Mouse (Mus musculus): ENCODE results near the gene Ank3. TPM values are rescaled to one million over a fixed set of nuclear protein-coding genes. Genes with fewer than 3 reads are reported as not detected.
"Not testable (repeated sequence)": the region's sequence is repeated elsewhere in the genome, so short reads cannot be mapped to it uniquely, and the experiment has no call there.

Ank3 gene
- 2.1 and 9.3 TPM in 2 replicates for polyA plus RNA-seq (2011; ENCODE audit: insufficient read depth, insufficient read length, low replicate concordance, missing spikeins)

DNA sequence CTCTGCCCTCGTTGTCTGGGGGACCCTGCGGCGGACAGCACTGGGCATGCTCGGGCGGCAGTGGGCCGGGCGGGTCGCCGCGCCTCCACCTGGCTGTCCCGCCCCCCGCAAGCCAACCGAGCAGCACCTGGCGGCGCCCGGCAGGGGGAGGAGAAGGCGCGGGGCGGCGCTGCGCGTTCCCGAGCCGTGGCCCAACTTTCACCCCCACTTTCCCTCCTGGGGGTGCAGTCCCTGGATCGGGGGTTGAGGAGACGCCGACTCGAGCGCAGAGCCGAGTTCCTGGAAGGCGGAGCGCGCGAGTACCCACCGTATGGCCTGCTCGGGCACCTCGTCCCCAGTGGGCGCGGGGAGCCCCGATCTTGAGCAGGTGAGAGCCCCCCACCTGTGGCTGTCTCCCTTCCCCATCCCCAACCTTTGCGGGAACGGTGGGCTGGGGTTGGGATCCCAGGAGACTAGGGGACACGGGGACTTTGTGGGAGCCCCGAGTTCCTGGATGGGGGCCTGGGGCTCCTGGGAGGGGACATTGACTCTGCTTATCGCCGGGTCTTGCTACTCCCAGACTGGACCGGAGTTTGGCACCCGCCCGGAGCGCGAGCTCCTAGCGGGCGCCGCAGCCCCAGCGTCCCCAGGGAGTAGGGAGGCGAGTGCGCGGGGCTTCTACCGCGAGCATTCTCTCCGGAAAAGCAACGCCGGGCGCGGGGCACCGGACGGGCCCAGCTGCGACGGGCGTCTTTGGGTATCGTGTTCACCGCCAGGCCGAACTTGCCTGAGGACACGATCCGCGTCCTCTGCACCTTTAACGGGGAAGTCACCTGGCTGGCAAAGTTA, at the start of gene Ank3:
Ank3 (plus strand) TSS at position 11 of the 828 bp plus-strand sequence.
- TF ChIP-seq CTCF (IDR thresholded peaks at IDR 0.05; ENCODE audit: control insufficient read depth, insufficient read depth, low read length) = no peak
- no peak for TF ChIP-seq POLR2A (IDR thresholded peaks at IDR 0.05; ENCODE audit: borderline replicate concordance, control insufficient read depth, low read depth, low read length)
- no peak within 1 kb of the TSS for H3K4me3 ChIP-seq (replicated peaks; ENCODE audit: control insufficient read depth, low read depth, low read length)
- WGBS = under 1% methylated on average over 77 of the region's 77 CpGs
- no peak within 1 kb of the TSS for H3K27ac ChIP-seq (ENCODE audit: control insufficient read depth, insufficient read depth, low read depth, low read length, poor library complexity)
- no peaks in the 10 kb centered on the region for H3K4me1 ChIP-seq (ENCODE audit: control insufficient read depth, insufficient read depth, low read length)

DNA sequence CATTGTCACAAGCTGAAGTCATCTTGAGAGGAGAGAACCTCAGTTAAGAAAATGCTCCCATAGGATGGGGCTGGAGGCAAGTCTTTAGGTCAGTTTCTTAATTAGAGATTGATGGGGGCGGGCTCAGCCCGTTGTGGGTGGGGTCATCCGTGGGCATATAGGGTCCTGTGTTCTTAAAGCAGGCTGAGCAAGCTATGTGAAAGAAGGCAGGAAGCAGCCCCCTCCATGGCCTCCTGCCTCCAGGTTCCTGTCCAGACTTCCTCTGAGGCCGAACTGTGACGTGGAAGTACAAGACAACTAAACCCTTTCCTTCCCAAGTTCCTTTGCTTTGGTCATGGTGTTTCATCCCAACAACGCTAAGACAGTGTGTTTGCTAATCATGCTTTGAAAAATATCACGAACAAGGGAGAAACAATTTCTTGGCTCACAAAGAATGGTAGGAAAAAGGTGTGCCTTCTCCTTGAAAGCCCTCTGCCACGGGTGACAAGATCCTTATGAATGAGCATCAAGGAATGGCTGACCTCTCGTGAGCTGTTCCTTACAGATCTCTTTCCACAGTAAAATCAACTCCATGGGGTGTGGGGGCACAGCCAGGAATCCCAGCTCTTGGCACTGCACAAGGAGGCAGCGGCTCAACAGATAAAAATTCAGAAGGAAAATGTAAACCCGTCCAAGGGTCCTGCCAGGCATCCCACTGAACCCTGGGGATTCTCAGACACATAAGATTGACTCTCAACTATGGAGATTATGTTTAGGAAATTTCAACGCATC, 47.3 kb upstream of the Ank3 start:
- TF ChIP-seq CTCF (IDR thresholded peaks at IDR 0.05; ENCODE audit: control insufficient read depth, insufficient read depth, low read length) = no peak
- no peak for TF ChIP-seq POLR2A (IDR thresholded peaks at IDR 0.05; ENCODE audit: borderline replicate concordance, control insufficient read depth, low read depth, low read length)
- 4% methylated on average over 12 of the region's 12 CpGs for WGBS
- peak overlapping the region; percentile 86 for H3K4me3 ChIP-seq (replicated peaks; ENCODE audit: control insufficient read depth, low read depth, low read length)
- H3K4me1 ChIP-seq (ENCODE audit: control insufficient read depth, insufficient read depth, low read length) = no peaks in the 10 kb centered on the region; the same call in 1 of the 2 replicates
- no peak overlapping the region for H3K27ac ChIP-seq (ENCODE audit: control insufficient read depth, insufficient read depth, low read depth, low read length, poor library complexity)

DNA sequence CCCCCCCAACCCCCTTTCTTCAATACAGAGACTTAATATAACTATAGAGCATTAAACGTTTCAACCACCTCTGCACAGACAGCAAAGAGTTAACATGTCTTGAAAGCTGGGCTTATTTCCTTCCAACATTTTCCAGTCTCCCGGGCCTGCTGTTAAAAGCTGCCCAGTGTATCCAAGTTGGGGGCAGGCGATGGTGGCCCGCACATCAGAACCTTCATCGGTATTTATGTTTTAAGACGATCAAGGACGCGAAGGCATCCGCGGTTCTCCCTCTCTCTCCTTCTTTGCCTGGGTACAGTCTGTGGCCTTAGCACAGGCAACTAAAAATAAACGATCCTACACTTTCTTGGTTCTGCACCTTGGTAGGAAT, 46.7 kb upstream of the Ank3 start:
- TF ChIP-seq POLR2A (IDR thresholded peaks at IDR 0.05; ENCODE audit: borderline replicate concordance, control insufficient read depth, low read depth, low read length) = no peak
- TF ChIP-seq CTCF (IDR thresholded peaks at IDR 0.05; ENCODE audit: control insufficient read depth, insufficient read depth, low read length) = no peak
- 1% methylated on average over 11 of the region's 11 CpGs for WGBS
- Histone ChIP-seq H3K4me3 (replicated peaks; ENCODE audit: control insufficient read depth, low read depth, low read length) (peak overlapping the region; percentile 86), H3K4me1 (ENCODE audit: control insufficient read depth, insufficient read depth, low read length) (no peaks in the 10 kb centered on the region; the same call in 1 of the 2 replicates), H3K27ac (ENCODE audit: control insufficient read depth, insufficient read depth, low read depth, low read length, poor library complexity) (no peak overlapping the region)

DNA sequence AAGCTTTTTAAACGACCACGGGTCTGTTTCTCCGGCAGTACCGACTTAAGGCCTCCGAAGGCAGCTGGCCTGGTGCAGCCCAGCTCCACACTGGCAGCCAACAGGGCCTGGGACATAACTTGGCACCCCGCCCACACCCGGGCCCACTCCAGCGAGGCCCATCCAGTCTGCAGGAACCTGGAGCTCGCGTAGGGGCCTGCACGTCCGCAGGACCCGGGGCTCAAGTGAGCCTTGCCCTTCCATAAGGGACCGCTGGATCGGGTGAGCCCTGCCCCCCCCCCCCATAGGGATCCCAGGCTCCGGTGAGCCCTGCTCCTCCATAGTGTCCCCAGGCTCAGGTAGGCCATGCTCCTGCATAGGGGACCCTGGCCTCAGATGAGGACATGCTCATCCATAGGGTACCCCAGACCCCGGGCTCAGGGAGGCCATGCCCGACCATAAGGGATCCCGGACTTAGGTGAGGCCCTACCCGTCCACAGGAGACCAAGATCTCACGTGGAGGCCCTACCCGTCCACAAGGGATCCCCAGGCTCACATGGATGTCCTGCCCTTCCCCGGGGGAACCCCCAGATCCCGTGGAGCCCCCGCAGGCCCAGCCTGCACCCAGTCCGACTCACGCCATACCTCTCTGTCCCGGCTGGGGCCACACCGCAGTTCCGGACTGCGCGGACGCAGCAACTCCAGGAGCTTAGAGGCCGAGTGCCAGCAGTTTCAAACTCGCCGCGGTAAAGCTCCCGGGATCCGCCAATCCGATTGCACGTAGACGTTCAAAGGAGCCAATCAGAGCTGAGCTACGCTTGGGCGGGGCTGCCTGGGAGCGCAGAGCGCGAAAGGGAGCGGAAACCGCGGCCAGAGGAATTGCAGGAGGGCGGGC, 46.1 kb upstream of the Ank3 start, which contains the start of gene Cdk1:
Cdk1 (minus strand) TSS at position 727 of the 874 bp plus-strand sequence.
- WGBS = under 1% methylated on average over 51 of the region's 51 CpGs
- Histone ChIP-seq H3K27ac (ENCODE audit: control insufficient read depth, insufficient read depth, low read depth, low read length, poor library complexity) (peak within 1 kb of the TSS; percentile 73), H3K4me1 (ENCODE audit: control insufficient read depth, insufficient read depth, low read length) (no peaks in the 10 kb centered on the region; the same call in 1 of the 2 replicates), H3K4me3 (replicated peaks; ENCODE audit: control insufficient read depth, low read depth, low read length) (peak within 1 kb of the TSS; percentile 86)
- TF ChIP-seq CTCF (IDR thresholded peaks at IDR 0.05; ENCODE audit: control insufficient read depth, insufficient read depth, low read length) (no peak), POLR2A (IDR thresholded peaks at IDR 0.05; ENCODE audit: borderline replicate concordance, control insufficient read depth, low read depth, low read length) (peak; percentile 93)

DNA sequence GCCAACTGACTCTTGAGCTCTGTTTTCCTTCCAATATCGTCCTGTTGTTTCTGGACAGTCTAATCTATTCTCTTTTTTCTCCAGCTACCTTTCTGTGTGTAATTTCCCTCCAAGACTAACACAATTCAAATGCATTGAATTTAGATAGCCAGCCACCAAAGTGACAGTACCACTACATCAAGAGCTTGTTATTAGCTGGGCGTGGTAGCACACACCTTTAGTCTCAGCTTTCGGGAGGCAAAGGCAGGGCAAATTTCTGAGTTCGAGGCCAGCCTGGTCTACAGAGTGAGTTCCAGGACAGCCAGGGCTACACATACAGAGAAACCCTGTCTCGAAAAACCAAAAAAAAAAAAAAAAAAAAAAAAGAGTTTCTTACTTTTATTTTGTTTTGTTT, 45.5 kb upstream of the Ank3 start:
- not testable (repeated sequence) for H3K4me1 ChIP-seq (ENCODE audit: control insufficient read depth, insufficient read depth, low read length)
- Histone ChIP-seq H3K4me3 (replicated peaks; ENCODE audit: control insufficient read depth, low read depth, low read length) (peak overlapping the region; percentile 50), H3K27ac (ENCODE audit: control insufficient read depth, insufficient read depth, low read depth, low read length, poor library complexity) (peak overlapping the region; percentile 6)
- WGBS = 14% methylated on average over 5 of the region's 5 CpGs

DNA sequence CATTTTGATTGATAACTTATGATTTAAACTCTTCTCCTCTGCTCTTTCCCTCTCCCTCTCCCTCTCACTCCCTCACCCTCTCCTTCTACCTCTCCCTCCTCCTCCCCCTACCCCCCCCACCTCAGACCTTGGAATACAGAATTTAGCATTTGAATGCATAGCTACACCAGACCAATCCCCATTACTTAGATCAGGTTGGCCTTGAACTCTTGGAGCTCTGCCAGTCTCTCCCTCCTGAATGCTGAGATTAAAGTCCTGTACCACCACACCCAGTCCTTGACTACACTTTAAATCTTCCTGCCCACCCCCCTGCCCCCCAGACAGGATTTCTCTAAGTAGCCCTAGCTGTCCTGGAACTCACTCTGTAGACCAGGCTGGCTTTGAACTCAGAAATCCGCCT, 38.9 kb upstream of the Ank3 start:
- TF ChIP-seq POLR2A (IDR thresholded peaks at IDR 0.05; ENCODE audit: borderline replicate concordance, control insufficient read depth, low read depth, low read length) = no peak
- TF ChIP-seq CTCF (IDR thresholded peaks at IDR 0.05; ENCODE audit: control insufficient read depth, insufficient read depth, low read length) = no peak
- WGBS = 74% methylated on average over 1 of the region's 1 CpGs

DNA sequence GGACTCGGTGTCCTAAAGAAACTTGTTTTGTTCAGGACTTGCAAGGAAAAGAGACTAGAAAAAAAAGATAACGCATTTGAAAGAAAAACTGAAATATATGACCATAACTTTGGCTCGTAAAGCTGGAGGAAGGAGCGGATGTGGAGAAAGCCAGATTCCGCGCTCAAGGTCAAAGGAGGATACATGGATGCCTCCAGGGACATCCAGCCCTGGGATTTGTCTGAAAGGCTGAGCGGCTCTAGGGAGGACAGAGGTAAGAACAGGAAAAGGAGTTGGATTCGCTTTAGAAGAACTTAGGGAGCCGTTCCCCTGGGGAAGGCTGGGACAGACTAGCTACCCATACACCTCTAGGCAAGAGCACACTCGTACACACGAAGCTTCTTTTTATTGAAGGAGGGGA, 32.4 kb upstream of the Ank3 start:
- WGBS = 87% methylated on average over 11 of the region's 11 CpGs
- TF ChIP-seq POLR2A (IDR thresholded peaks at IDR 0.05; ENCODE audit: borderline replicate concordance, control insufficient read depth, low read depth, low read length) = no peak
- no peak for TF ChIP-seq CTCF (IDR thresholded peaks at IDR 0.05; ENCODE audit: control insufficient read depth, insufficient read depth, low read length)
- no peak overlapping the region for H3K4me3 ChIP-seq (replicated peaks; ENCODE audit: control insufficient read depth, low read depth, low read length)
- no peaks in the 10 kb centered on the region for H3K4me1 ChIP-seq (ENCODE audit: control insufficient read depth, insufficient read depth, low read length)
- no peak overlapping the region for H3K27ac ChIP-seq (ENCODE audit: control insufficient read depth, insufficient read depth, low read depth, low read length, poor library complexity)

More for the DNA sequence above, 38.9 kb upstream of the Ank3 start:
- Histone ChIP-seq H3K4me1 (ENCODE audit: control insufficient read depth, insufficient read depth, low read length) (no peaks in the 10 kb centered on the region), H3K4me3 (replicated peaks; ENCODE audit: control insufficient read depth, low read depth, low read length) (no peak overlapping the region), H3K27ac (ENCODE audit: control insufficient read depth, insufficient read depth, low read depth, low read length, poor library complexity) (no peak overlapping the region)
